Mouse (Mus musculus) fat pad, adult 2 months (tissue): ENCODE results near the gene Tbxas1.

Experiments used
- DNase-seq: peaks from one replicate; pipeline ENCODE4 v3.0.0-alpha.2; 2011; ENCODE audit warnings: low read depth, low spot score; ENCODE audit errors: extremely low read depth

Tbxas1 gene

DNA sequence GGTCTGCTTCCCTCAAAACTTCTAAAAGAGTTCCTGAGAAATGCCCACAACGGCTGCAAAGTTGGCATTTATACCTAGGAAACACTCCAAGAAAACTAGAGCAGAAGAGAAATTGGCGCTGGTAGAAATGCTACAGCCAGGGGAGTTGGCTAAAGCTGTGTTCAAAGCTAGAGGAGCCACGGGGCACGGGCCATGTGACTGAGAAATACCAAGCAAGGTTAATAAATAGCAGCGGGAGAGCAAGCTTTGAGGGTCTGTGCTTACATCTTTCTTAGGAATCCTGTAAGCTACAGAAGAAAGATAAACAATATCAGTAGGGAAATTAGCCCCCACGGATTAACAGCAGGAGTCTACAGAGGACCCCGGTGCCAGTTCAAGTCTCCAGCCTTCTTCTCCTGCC, 107.9 kb downstream of the Tbxas1 start:
- DNase-seq = no peak

- DNase-seq = no peak
Measured at GRCm38 (mm10) chr6:38984626-38985025, 109.4 kb downstream of the Tbxas1 start.

- no peak for DNase-seq
Measured at GRCm38 (mm10) chr6:38986641-38987040, 111.4 kb downstream of the Tbxas1 start.

DNA sequence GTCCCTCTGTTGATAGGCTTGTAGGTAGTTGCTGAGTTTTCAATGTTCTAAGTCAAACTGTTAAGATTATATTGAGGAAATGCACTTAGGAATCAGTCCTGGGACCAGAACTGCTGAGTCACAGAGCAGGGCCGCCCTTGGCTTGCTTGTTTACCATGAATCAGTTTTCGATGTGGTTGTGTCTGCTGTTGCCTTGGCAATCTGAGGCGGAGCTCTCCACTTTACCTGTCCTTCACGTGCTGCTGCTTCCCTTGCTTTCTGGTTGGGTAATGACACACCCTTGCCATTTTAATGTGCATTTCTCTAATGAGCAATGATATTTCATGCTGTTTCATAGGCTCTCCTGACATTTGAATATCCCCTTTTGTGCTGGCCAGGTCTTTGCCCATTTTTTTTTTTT, 116.8 kb downstream of the Tbxas1 start:
- DNase-seq = no peak

DNA sequence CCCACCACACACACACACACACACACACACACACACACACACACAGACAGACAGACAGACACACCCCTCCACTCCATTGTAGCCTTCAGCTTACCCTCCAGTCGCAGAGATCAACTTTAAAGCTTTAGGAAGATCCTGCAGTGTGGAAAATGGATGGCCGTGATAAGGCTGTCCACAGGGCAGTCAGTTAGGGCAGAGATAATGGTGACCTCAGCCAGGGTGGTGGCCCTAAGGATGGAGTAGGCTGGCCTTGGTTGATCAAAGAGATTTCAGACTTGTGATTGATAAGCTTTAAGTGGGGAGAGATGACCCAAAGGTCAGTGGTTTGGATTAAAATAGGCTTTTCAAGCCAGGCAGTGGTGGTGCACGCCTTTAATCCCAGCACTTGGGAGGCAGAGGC, 120.6 kb downstream of the Tbxas1 start:
- no peak for DNase-seq

DNA sequence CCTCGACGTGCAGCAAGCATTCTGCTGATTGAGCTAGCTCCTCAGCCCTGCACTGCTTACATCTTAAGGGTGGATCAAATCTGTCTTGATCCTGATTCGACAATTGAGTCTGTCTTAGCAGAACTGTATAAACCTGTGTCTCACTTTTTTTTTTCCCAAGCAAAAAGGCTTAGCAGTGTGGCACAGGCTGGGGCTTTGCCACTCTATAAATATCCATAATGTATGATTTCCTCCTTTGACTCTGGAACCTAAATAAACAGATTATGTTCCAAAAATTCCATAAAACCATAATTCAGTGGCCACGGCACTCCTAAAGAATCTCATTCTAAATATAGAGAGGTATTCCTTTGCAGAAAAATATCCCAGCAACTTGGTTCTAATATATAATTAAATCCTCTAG, 122.6 kb downstream of the Tbxas1 start:
- no peak for DNase-seq

DNA sequence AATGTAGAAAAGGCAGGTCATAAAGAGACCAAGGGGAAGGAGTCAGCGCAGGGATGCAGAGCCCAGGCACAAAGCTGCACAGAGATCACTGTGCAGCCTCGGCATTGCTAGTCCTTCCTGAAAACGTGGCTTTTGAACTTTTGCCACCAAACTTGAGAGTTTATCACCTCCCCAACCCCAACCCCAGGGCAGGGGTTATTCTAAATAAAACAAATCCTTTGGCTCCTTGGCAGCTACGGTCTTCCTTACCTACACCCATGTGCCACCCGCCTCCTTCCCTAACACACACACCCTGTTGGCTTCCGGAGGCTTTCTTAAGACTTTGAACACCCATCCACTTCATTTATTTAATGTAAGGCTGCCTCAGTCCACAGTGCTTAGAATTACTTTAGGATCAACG, 127.9 kb downstream of the Tbxas1 start:
- DNase-seq = no peak

DNA sequence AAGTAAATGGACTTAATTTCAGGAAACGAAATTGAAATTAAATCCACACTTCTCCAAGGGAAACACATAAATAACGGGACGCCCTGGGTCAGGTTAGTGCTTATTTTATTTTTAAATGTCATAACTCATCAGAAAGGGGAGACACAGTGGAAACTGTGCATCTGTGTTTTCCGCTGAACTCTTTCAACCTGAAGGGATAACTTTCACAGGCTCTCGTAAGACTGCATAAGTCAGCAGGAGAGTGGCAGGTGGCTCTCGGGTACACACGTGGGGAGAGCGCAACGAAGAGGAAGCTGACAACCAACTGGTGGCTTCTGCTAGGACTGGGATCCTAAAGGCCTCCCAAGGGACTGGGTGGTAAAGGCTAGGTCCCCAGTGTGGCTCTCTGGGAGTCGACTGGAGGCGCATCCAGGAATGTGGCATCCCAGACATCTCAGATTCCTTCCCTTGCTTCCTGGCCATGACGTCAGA, 128.8 kb downstream of the Tbxas1 start:
- no peak for DNase-seq

DNA sequence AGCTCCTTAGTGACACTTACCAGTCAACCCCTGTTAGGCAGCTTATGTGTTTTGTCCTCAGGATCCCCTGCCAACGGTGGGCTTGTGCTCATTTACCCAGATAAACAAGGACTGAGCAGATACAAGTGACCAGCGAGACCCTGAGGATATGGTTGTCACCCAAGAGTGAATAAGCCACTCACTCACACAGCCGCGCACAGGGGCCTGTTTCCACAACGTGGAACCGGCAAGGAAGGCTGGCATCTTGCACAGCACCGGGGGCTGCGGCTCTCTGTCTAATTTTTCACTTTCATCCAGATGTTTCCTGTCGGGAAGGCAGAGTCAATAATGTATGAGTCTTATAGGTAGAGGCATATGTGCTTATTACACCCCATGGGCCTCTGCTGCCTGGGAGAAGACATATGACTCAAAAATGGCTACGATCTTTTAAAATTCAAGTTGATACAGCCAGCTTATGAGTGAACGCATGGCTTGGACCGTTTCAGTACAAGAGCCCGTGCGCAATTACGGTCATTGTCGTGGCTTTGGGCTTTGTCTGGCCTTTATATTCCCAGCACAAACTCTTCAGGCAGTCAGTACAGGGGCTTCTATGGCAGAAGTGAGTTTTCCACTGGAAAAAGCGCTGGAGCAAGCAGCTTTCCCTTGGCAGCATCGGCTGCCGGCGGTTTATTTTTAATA, 130.2 kb downstream of the Tbxas1 start:
- DNase-seq = no peak

DNA sequence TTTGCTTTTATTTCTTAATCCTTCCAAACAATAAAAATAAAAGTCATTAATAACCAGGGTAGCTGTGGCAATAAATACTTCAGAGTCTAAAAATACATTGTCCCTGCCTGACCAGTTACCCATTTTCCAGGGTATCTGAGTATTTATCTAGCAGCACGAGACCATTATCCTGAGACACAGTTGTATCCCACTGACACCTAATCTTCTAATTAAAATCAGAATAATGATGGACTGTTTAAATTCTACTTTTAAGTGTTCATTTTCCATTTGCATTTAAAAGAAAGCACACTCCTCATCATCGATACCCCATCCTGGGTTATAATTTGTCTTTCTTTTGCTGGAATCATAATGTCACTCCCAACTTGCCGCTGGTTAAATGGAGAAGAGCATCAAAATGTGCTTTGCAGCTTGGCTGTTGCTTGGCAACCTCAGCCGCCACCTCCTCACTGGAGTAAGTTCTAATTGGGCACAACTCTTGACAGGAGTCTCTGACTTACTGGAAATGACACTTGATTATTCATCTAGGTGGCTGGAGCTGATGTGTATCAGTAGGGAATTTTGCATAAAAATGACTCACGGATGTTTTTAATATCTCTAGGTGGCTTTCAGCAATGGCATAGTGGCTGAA, 130.9 kb downstream of the Tbxas1 start:
- no peak for DNase-seq

- no peak for DNase-seq
Measured at GRCm38 (mm10) chr6:39007223-39007622, 132.0 kb downstream of the Tbxas1 start.

- DNase-seq = no peak
Measured at GRCm38 (mm10) chr6:39008116-39008515, 132.9 kb downstream of the Tbxas1 start.

- DNase-seq = no peak
Measured at GRCm38 (mm10) chr6:39013034-39013832, 138.0 kb downstream of the Tbxas1 start.

- no peak for DNase-seq
Measured at GRCm38 (mm10) chr6:39017942-39018341, 142.7 kb downstream of the Tbxas1 start.

GRCm38 (mm10) chr6:39018805-39019204, 143.6 kb downstream of the Tbxas1 start:
- no peak for DNase-seq

GRCm38 (mm10) chr6:39019219-39019618, 144.0 kb downstream of the Tbxas1 start:
- no peak for DNase-seq

DNA sequence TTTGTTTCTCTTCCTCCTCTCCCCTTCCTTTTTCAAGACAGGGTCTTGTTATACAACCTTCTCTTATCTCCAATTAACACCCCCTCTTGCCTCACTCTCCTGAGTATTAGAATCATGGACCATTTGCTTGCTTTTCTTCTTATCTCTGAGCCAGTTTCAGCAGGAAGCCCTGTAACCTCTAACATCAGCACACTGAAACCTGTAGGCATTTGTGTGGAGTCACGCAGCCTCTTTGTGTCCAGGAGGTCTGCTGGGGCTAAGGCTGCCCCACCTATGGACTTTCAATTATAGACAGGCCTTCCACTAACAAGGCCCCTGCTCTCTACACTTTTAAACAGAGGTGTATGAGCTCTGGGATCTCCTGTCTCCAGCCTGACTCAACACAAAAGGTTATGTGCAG, 146.7 kb downstream of the Tbxas1 start:
- no peak for DNase-seq

DNA sequence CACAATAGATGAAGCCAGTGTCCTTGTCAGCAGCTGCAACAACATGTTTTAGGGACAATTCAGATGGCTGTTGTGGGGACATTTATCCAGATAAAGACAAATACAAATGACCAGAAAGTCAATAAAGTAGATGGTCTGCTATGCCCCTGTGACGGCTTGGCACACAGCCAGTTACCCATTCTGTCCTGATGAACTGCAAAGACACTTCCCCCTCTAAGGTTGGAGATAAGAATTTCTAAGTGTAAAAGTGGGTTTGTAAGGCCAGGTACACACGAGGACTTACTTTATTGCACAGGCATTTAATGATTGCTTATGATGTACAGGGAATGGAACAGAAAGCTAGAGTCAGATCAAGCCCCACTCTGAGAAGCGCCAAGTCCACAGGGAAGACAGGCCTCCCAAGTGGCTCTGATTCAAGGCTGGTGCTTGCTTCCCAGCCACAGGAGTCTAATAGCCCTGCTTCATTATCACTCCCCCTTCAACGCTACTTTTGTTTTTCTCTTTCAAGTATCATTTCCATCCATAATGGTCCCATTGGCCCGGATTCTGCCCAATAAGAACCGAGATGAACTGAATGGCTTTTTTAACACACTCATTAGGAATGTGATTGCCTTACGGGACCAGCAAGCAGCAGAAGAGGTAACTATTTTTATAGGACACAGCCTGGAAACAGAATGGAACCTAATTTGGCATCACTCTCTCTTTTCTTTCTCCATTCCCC, 147.4 kb downstream of the Tbxas1 start:
- DNase-seq = no peak

GRCm38 (mm10) chr6:39024631-39025030, 149.4 kb downstream of the Tbxas1 start:
- no peak for DNase-seq

DNA sequence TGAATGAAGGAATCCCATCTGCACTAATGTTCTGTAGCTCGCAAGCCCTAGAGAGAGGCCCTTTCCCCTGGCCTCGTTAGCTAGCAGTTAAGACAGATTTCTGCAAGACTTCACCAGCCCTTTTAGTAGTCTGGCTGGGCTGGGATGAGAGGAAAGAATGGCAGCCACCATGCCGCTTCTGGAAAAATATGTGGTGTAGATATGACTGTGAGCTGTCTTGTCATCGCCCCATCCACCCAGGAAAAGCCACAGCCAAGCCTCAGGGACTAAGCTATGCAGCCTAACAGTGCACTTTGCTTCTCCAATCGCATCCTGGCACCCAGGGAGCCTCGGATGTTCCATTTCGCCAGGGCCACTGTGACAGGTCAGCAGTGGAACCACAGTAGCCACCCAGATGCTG, 149.8 kb downstream of the Tbxas1 start:
- DNase-seq = no peak

- no peak for DNase-seq
Measured at GRCm38 (mm10) chr6:39030714-39031113, 155.5 kb downstream of the Tbxas1 start.
